Mouse (Mus musculus) E14TG2a.4 (cell line): ENCODE measurements around the gene Prkg1.

Experiments used
- H3K27me3 ChIP-seq: 2 replicates; pipeline ENCODE4 v1.6.1; 2014; ENCODE audit warnings: low read length, control low read depth; ENCODE audit not compliant: insufficient read depth
- H3K36me3 ChIP-seq: 2 replicates; pipeline ENCODE4 v1.6.1; 2014; ENCODE audit warnings: low read length, control low read depth; ENCODE audit not compliant: insufficient read depth
- H3K4me1 ChIP-seq: replicated peaks from 2 replicates; pipeline ENCODE4 v1.6.1; 2014; ENCODE audit warnings: low read depth, low read length, control low read depth
- H3K4me3 ChIP-seq: replicated peaks from 2 replicates; pipeline ENCODE4 v1.5.1; 2014; ENCODE audit warnings: mild to moderate bottlenecking, low read length
- H3K9me3 ChIP-seq: 2 replicates; pipeline ENCODE4 v1.6.1; 2014; ENCODE audit warnings: low read length, control low read depth
- CTCF ChIP-seq: conservative IDR thresholded peaks from 2 replicates; pipeline ENCODE4 v1.5.1; 2014; ENCODE audit warnings: low read length
- NANOG ChIP-seq: IDR thresholded peaks from 2 replicates; pipeline ENCODE4 v1.6.1; 2014; ENCODE audit warnings: borderline replicate concordance, low read length, mixed read lengths
- POU5F1 ChIP-seq: IDR thresholded peaks from 2 replicates; pipeline ENCODE4 v1.6.1; 2014; ENCODE audit warnings: low read length, borderline replicate concordance

Gene Prkg1

GRCm38 (mm10) chr19:30768316-30768715, 996.5 kb downstream of the Prkg1 start:
- Histone ChIP-seq H3K27me3 (no peaks in the 10 kb centered on the region), H3K36me3 (no peaks in the 10 kb centered on the region), H3K4me3 (no peak overlapping the region), H3K9me3 (no peaks in the 10 kb centered on the region), H3K4me1 (no peaks in the 10 kb centered on the region)
- TF ChIP-seq NANOG (no peak), CTCF (no peak), POU5F1 (no peak)

DNA sequence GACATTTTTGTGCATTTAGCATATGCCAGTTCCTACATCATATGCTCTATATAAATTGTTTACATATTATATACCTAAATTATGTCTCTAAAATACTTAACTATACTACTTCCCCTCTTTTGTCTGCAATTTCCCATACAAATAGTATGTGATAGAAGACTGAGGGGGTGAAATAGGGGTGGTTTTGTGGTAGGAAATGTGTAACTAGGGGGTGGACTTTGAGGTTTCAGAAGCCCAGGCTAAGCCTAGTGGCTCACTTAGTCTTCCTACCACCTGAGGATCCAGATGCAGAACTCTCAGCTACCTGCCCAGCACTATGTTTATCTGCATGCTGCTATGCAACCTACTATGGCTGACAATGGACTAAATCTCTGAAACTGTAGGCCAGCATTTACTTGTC, 1020.4 kb downstream of the Prkg1 start:
- no peaks in the 10 kb centered on the region for H3K27me3 ChIP-seq
- no peaks in the 10 kb centered on the region for H3K36me3 ChIP-seq
- TF ChIP-seq NANOG = no peak
- TF ChIP-seq CTCF = no peak
- no peak for TF ChIP-seq POU5F1
- H3K4me1 ChIP-seq = no peaks in the 10 kb centered on the region
- no peak overlapping the region for H3K4me3 ChIP-seq
- H3K9me3 ChIP-seq = no peaks in the 10 kb centered on the region

DNA sequence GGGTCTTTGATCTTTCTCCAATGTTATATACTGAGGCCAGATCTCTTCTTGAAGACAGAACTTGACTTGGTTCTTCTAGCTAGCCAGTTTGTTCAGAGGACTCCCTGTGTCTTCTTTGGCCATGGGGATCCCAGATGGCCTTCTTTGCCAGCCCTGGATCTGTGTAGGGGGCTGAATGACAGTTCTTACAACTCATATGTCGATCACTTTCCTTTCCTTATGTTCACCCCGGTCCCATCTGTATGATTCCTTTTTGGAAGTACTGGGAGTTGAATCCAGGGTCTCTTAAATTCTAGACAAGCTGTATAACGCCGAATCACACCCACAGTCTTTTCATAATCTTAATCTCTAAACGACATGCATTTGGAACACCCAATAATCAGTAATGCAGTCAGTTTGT, 1065.7 kb downstream of the Prkg1 start:
- no peaks in the 10 kb centered on the region for H3K9me3 ChIP-seq
- no peaks in the 10 kb centered on the region for H3K27me3 ChIP-seq
- H3K4me1 ChIP-seq = no peaks in the 10 kb centered on the region
- H3K4me3 ChIP-seq = no peak overlapping the region
- H3K36me3 ChIP-seq = no peaks in the 10 kb centered on the region
- TF ChIP-seq CTCF (no peak), NANOG (no peak), POU5F1 (no peak)

DNA sequence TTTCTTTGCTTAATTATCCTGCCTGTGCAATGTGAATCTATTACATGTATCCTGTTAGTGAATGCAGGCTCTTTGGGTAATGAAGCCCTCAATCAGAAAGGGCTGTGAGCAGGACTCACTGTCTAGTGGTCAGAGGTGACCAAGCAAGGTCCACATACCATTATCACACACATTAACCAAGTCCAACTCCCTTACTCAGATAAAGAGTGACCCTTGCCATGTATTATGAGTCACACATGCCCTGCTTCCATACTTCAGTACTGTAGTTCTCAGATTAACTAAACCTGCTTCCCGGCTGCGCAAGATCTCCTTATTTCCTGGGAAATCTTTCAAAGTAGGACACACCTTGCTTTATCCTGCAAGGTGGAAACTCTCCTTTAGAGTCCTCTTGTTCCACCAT, 1073.6 kb downstream of the Prkg1 start:
- no peaks in the 10 kb centered on the region for H3K36me3 ChIP-seq
- no peaks in the 10 kb centered on the region for H3K4me1 ChIP-seq
- H3K4me3 ChIP-seq = no peak overlapping the region
- H3K9me3 ChIP-seq = no peaks in the 10 kb centered on the region
- TF ChIP-seq NANOG (no peak), POU5F1 (no peak), CTCF (no peak)
- H3K27me3 ChIP-seq = no peaks in the 10 kb centered on the region

DNA sequence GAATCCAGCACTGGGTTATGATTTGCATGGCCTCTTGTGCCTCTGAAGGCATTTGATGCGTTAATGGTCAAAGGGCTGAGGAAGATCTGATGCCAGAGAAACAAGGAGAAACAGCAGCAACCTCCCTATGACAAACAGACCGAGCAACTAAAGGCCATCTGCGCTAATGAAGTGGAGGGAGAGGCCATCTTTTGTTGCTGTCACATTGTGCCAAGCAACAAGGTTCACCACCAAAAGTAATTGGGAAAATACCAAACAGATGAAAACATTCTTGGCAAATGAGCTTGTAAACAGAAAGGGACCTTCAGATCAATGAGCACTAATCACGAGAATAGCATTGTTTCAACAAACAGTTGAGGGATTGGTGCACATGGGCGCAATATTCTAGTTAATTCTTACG, 1074.1 kb downstream of the Prkg1 start:
- no peaks in the 10 kb centered on the region for H3K36me3 ChIP-seq
- TF ChIP-seq NANOG = no peak
- no peak for TF ChIP-seq CTCF
- no peak for TF ChIP-seq POU5F1
- H3K27me3 ChIP-seq = no peaks in the 10 kb centered on the region
- H3K4me3 ChIP-seq = no peak overlapping the region
- no peaks in the 10 kb centered on the region for H3K9me3 ChIP-seq
- H3K4me1 ChIP-seq = no peaks in the 10 kb centered on the region

DNA sequence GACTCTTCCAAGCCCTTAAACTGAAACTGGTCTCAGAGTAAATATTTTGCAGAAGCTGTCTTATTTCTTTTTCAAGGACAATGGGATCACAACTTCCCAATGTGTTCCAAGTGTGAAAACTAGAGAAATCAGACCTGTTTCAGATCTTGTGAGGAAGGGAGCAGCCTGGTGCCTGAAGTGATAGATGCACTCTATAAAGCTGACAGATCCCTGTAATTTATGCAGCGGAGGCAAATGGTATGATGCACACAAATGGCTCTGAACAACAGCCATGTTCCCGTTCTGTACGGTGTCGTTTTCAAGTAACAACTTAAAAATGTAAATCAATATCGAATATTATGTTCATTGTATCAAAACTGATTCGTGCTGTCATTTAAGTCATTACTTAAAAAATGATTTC, 1076.9 kb downstream of the Prkg1 start:
- H3K27me3 ChIP-seq = no peaks in the 10 kb centered on the region
- no peaks in the 10 kb centered on the region for H3K36me3 ChIP-seq
- no peaks in the 10 kb centered on the region for H3K9me3 ChIP-seq
- no peak overlapping the region for H3K4me3 ChIP-seq
- TF ChIP-seq POU5F1 = no peak
- no peak for TF ChIP-seq CTCF
- TF ChIP-seq NANOG = no peak
- no peaks in the 10 kb centered on the region for H3K4me1 ChIP-seq

- no peak for TF ChIP-seq POU5F1
- no peak for TF ChIP-seq CTCF
- no peak for TF ChIP-seq NANOG
- H3K4me1 ChIP-seq = no peaks in the 10 kb centered on the region
- no peaks in the 10 kb centered on the region for H3K36me3 ChIP-seq
- H3K9me3 ChIP-seq = no peaks in the 10 kb centered on the region
- H3K27me3 ChIP-seq = no peaks in the 10 kb centered on the region
- H3K4me3 ChIP-seq = no peak overlapping the region
Measured at GRCm38 (mm10) chr19:30676308-30676707, 1088.5 kb downstream of the Prkg1 start.

GRCm38 (mm10) chr19:30664269-30664668, 1100.6 kb downstream of the Prkg1 start:
- H3K4me1 ChIP-seq = no peaks in the 10 kb centered on the region
- no peak for TF ChIP-seq POU5F1
- TF ChIP-seq CTCF = peak; percentile 36

DNA sequence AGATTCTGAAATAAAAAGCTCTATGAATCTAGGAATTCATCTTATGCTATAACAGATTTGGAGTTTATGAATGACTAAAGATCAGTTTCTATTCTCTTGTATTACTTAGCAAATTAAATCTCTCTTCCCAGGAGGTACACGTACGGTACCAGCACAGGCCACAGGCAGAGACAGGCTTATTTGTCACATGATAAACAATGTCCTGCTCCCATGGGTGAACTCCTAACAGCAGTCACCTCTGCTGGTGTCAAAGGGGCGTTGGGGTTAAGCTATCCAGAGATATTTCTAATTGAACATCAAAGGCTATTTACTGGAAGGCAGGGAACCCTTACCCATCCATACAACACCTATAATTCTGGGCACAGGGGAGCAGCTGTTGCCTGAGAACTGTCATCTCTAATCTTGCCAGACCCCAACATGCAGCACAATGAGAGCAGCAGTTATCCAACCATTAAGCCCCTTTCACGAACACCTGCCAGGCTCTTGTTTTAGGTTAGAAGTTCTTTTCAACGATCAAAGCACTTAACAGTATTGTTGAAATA, 1122.1 kb downstream of the Prkg1 start:
- TF ChIP-seq NANOG = no peak
- no peak for TF ChIP-seq CTCF
- no peak for TF ChIP-seq POU5F1
- Histone ChIP-seq H3K9me3 (no peaks in the 10 kb centered on the region), H3K27me3 (no peaks in the 10 kb centered on the region), H3K4me1 (no peaks in the 10 kb centered on the region), H3K4me3 (no peak overlapping the region), H3K36me3 (no peaks in the 10 kb centered on the region)

More at GRCm38 (mm10) chr19:30664269-30664668, 1100.6 kb downstream of the Prkg1 start:
- no peaks in the 10 kb centered on the region for H3K9me3 ChIP-seq
- H3K27me3 ChIP-seq = no peaks in the 10 kb centered on the region
- no peaks in the 10 kb centered on the region for H3K36me3 ChIP-seq
- no peak overlapping the region for H3K4me3 ChIP-seq
